Mouse (Mus musculus): ENCODE results near the gene Gnmt.

- no peak for TF ChIP-seq POLR2A (IDR thresholded peaks at IDR 0.05; ENCODE audit: insufficient read length, low read depth)
- TF ChIP-seq TCF12 (IDR thresholded peaks at IDR 0.05; ENCODE audit: insufficient read depth, poor library complexity, severe bottlenecking) = no peak
- no peak for TF ChIP-seq POLR2AphosphoS2 (IDR thresholded peaks at IDR 0.05; ENCODE audit: insufficient read length, low read depth)
- no peak for TF ChIP-seq MAX (IDR thresholded peaks at IDR 0.05; ENCODE audit: low read depth)
- TF ChIP-seq MYOD1 (IDR thresholded peaks at IDR 0.05; ENCODE audit: control insufficient read depth in 1 of 3, insufficient read length in 2 of 3, low read depth in 2 of 3) = no peak
- no peak for TF ChIP-seq USF1 (IDR thresholded peaks at IDR 0.05; ENCODE audit: low read depth)
- TF ChIP-seq SRF (IDR thresholded peaks at IDR 0.05; ENCODE audit: control insufficient read depth, insufficient read length, low read depth) = no peak
Observed at GRCm38 (mm10) chr17:46758753-46759152, 29.8 kb upstream of the Gnmt start.

Measured in myocyte (in vitro differentiated cells).